Mouse (Mus musculus) bone marrow macrophage, adult 2 months (primary cell): ENCODE measurements around the gene Fgfr2.

Experiments used
- CTCF ChIP-seq: IDR thresholded peaks from 2 replicates; pipeline ENCODE4 v1.5.1; 2012; ENCODE audit warnings: low read depth, mild to moderate bottlenecking, low read length, moderate library complexity
- POLR2A ChIP-seq: IDR thresholded peaks from 2 replicates; pipeline ENCODE4 v1.6.1; 2012; ENCODE audit warnings: mild to moderate bottlenecking, low read depth, low read length, borderline replicate concordance

DNA sequence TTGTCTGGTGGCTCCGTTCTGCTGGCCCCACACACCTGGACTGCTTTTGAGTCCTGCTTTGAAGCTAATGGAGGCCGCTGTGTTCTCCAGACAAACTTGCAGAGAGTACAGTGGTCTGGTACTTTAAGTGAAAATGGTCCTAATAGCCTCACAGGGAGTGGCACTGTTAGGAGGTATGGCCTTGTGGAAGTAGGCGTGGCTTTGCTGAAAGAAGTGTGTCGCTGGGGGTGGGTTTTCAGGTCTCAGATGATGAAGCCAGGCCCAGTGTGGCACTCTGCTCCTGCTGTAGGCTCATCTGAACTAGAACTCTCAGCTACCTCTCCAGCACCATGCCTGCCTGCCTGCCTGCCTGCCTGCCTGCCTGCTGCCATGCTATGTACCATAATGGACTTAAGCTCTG is 2355.0 kb downstream of the Fgfr2 start:
- TF ChIP-seq POLR2A (no peak), CTCF (no peak)
